Mouse (Mus musculus): Measurements from ENCODE around the gene Lta.

Gene Lta

DNA sequence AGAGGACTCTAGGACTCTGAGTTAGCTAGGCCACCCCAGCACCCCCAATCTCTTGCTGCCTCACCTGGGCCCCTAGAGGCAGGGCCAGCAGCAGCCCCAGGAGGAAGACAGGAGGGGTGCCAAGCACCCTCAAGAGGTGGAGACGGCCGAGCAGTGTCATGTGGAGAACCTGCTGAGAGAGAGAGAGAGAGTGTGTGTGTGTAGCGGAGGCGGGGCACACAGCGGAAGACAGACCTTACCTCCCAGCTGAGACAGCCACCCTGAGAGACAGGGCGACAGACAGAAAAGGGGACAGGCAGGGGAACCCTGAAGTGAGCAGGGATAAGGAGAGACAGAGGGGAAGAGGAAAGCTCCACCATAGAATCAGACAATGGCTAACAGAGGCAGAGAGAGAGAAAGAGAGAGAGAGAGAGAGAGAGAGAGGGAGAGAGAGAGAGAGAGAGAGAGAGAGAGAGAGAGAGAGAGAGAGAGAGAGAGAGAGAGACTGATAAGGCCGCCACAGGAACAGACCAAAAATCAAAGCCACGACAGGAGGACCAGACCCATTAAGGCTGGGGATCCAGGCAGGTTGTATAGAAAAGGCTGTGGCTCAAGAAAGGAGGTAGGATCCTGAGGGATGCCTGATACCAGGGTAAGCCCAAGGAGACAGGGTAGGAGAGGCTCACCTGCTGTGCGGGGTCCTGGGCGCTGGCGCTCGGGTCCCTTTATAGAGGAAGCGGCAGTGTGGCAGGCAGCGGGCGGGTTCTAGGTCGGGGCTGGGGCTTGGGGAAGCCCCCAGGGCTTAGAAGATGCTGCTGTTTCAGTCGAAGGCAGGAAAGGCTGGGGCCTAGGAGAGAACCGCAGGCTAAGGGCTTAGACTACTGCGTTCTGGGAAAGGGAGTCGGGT lies at the start of gene Lta:
Lta (minus strand) TSS at position 858 of the 886 bp plus-strand sequence.
- no peak for TF ChIP-seq GATA4 (IDR thresholded peaks at IDR 0.05; ENCODE audit: insufficient replicate concordance, low read length)

DNA sequence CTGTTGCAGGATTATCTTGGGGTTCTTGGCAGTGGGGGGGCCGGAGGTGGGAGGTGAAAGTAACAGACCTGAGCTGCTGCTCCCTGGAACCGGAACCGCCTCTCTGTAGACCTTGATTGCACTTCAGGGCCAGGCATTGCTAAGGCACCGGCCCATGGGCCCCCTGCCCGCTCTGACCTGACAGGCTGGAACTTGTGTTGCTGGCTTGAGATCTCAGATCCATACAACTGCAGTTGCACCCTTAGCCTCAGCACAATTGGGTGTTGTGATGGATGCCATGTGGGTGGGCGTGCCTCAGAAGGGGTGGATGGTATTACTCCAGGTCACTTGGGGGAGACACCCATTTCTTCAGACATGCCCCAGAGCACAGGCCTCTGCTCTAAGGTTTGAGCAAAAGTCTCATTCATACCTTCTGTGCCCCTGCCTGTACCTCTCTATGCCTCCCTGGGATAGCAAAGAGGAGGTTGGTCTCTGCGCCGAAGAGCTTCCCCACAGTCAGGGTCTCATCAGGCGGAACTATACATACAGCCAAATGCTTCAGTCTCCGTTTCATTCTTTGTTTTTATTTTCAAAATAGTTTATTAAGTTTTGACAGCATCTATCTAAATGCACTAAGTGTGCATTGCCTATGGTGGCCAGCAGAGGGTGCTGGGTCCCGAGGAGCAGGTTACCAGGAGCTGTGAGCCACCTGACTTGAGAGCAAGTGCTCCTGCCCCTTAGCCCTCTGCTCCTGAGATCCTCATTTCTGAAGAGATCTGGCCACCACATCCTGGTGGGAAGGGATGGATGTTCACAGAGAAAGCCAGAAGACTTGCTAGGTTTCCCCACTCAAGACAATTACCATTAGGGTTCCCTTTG lies 49.3 kb upstream of the Lta start:
- TF ChIP-seq GATA4 (IDR thresholded peaks at IDR 0.05; ENCODE audit: insufficient replicate concordance, low read length): no peak

GRCm38 (mm10) chr17:35253293-35254093 lies 48.3 kb upstream of the Lta start:
- no peak for TF ChIP-seq GATA4 (IDR thresholded peaks at IDR 0.05; ENCODE audit: insufficient replicate concordance, low read length)

- TF ChIP-seq GATA4 (IDR thresholded peaks at IDR 0.05; ENCODE audit: insufficient replicate concordance, low read length): no peak
Measured at GRCm38 (mm10) chr17:35252619-35253292, 47.6 kb upstream of the Lta start.

DNA sequence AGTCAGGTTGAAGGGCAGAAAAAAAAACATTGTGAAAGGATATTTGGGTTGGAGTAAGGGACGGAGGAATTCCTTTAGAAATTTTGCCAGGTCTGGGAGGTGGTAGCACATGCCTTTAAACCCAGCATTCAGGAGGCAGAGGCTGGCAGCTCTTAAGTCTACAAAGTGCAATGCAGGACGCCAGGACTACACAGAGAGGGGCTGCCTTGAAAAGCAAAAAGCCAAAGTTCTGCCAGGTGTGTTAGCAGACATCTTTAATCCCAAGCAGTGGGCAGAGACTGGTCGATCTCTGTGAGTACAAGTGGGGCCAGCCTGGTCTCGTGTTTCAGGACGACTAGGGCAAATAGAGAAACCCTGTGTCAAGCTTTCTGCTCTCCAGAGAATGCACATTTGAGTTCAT lies 46.8 kb upstream of the Lta start:
- no peak for TF ChIP-seq GATA4 (IDR thresholded peaks at IDR 0.05; ENCODE audit: insufficient replicate concordance, low read length)

DNA sequence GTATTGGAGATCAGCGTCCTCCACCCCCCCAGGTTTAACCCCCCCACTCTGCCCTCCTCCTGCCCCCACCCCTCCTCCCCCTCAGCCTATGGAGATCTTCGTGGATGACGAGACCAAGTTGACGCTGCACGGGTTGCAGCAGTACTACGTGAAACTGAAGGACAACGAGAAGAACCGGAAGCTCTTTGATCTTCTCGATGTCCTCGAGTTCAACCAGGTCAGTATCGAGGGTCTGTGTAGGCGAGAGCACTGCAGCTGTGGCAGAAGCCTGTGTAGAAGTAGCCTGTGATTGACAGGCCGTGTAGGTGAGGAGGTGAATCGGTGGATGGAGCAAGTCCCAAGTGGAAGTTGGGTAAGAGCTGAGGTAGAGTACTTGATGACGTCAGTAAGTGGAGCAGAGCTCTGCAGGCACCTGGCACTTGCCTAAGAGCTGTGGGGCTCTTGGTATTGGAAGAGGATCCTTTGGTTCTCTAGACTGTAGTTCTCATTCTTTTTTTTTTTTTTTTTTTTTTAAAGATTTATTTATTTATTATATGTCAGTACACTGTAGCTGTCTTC lies 46.1 kb upstream of the Lta start:
- TF ChIP-seq GATA4 (IDR thresholded peaks at IDR 0.05; ENCODE audit: insufficient replicate concordance, low read length): no peak

DNA sequence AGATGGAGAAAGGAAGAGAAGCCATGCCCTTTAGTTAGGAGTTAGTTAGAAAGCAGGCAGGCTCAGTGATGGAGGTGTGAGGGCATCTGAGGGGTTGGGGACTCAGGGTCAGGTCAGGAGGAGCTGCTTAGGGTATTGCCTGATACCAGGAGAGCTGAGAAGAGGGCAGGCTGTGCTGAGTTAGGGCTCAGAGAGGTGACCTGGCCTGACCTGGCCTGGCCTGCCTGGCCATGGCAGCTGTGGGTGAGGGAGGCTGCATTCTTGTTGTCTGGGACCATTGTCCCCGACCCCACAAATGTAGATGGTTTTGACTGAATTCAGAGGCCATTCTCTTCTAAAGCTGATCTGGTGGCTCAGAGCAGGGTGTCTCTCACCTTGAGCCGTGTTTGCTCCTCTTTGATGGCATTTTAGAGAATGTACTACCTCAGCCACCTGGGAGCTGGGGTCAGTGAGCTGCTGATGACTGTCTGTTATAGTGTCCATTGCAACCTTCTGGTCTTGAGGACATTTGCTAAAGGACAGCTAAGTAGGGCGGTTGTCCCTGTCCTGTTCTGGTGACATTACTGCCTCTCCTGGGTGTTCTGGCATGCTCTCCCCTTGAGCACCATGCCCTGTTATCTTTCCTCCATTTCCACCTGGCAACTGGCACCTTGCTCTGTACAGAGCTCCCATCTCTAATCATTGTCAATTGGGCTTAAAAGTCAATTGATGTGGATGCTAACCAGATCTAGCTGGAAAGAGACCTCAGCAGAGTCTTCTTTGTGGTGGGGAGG lies 45.4 kb upstream of the Lta start:
- TF ChIP-seq GATA4 (IDR thresholded peaks at IDR 0.05; ENCODE audit: insufficient replicate concordance, low read length): no peak

DNA sequence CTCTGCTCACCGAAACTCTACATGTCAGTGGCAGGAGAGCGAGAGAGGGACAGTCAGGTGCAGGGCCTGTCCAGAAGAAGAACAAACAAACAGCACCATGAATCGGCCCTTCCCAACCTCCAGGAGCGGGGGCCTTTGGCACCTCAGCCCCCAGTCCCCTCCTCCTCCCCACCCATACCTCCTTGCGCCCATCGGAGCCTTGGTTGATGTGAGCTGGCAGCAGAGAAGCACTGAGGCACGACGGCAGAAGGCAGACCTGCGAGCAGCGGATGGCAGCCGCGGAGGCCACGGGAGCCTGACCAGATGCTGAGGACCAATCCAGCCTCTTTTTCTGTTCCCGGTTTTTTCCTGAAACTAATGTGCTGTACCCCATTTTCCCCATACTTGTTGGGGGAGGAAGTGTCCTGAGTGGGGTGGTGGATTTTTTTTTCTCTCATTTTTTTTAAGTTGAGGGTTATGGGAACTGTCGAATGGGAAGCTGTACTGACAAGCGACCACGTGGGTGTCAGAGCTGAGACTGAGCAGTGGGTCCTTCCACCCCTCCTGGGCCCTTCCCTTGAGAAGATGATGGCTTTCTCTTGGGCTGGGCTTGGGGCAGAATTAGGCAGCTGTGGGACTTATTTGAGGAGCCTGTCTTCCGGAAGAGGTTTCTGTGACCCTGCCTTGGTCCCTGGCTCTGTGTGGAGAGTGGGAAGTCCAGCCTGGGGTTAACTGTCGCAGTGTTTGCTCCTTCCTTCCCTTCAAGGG lies 44.5 kb upstream of the Lta start:
- TF ChIP-seq GATA4 (IDR thresholded peaks at IDR 0.05; ENCODE audit: insufficient replicate concordance, low read length): no peak

DNA sequence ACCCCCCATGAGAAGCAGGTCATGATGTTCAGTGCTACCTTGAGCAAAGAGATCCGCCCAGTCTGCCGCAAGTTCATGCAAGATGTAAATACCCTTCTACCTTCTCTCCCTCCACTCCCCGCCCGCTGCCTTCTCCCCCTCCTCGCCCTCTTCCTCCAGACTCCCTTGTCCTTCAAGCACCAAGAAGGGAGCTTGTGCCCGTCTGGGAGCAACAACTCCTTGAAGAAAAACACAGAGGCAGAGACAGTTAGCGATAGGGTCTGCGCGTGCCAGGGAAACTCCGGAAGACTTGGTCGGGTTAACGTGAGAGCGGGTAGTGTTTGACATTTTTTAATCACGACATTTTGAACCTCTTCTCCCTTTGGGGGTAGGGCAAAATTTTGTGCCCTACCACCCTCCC lies 43.8 kb upstream of the Lta start:
- no peak for TF ChIP-seq GATA4 (IDR thresholded peaks at IDR 0.05; ENCODE audit: insufficient replicate concordance, low read length)

DNA sequence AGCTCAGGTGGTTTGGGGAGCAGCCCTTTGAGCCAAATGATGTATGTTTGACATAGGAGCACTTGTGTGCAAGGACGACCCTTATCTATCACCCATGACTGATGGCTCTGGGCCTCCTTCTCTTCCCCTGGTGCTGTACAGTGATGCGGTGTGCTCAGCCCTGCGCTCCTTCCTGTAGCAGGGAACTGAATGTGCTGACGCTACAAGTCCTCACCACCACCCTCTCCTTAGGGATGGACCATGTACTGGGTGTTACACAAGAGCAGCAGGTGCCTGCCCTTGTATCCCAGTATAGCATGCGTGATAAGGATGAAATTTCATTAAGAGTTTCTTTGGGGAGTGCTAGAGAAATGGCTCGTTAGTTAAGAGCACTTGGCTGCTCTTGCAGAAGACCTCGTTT lies 42.0 kb upstream of the Lta start:
- TF ChIP-seq GATA4 (IDR thresholded peaks at IDR 0.05; ENCODE audit: insufficient replicate concordance, low read length): no peak

- TF ChIP-seq GATA4 (IDR thresholded peaks at IDR 0.05; ENCODE audit: insufficient replicate concordance, low read length): no peak
Measured at GRCm38 (mm10) chr17:35245731-35246623, 40.8 kb upstream of the Lta start.

- TF ChIP-seq GATA4 (IDR thresholded peaks at IDR 0.05; ENCODE audit: insufficient replicate concordance, low read length): no peak
Measured at GRCm38 (mm10) chr17:35244999-35245398, 39.8 kb upstream of the Lta start.
